Mouse (Mus musculus) cerebellum, adult 8-10 months (tissue): Measurements from ENCODE around the gene Gm28230.

ENCODE experiments used
- DNase-seq: peaks from one replicate; pipeline ENCODE4 v3.0.0; 2022

The Gm28230 gene

GRCm38 (mm10) chr2:74726551-74726950 lies at the start of gene Gm28230:
Gene Gm28230, plus strand, starts transcription at chr2:74726728.
- no peak for DNase-seq

- no peak for DNase-seq
Observed at GRCm38 (mm10) chr2:74677106-74677505, 49.4 kb upstream of the Gm28230 start.

- DNase-seq, result no peak
Observed at GRCm38 (mm10) chr2:74678891-74679595, 47.5 kb upstream of the Gm28230 start, which contains the start of gene Hoxd11. Gene Hoxd11, plus strand, starts transcription at chr2:74679557.

- DNase-seq, result no peak
Observed at GRCm38 (mm10) chr2:74679596-74679971, 46.9 kb upstream of the Gm28230 start.

GRCm38 (mm10) chr2:74679980-74680379 lies 46.5 kb upstream of the Gm28230 start:
- no peak for DNase-seq

- no peak for DNase-seq
Observed at GRCm38 (mm10) chr2:74680561-74681398, 45.7 kb upstream of the Gm28230 start.

GRCm38 (mm10) chr2:74681594-74682531 lies 44.7 kb upstream of the Gm28230 start:
- no peak for DNase-seq

GRCm38 (mm10) chr2:74682796-74683195 lies 43.7 kb upstream of the Gm28230 start:
- DNase-seq, result no peak

- no peak for DNase-seq
Observed at GRCm38 (mm10) chr2:74683471-74683951, 43.0 kb upstream of the Gm28230 start.

GRCm38 (mm10) chr2:74684106-74684505 lies 42.4 kb upstream of the Gm28230 start:
- DNase-seq, result no peak

GRCm38 (mm10) chr2:74685059-74685603 lies 41.4 kb upstream of the Gm28230 start:
- DNase-seq, result no peak

- no peak for DNase-seq
Observed at GRCm38 (mm10) chr2:74686301-74686987, 40.1 kb upstream of the Gm28230 start.

- no peak for DNase-seq
Observed at GRCm38 (mm10) chr2:74686988-74687697, 39.4 kb upstream of the Gm28230 start.

- no peak for DNase-seq
Observed at GRCm38 (mm10) chr2:74687698-74688555, 38.6 kb upstream of the Gm28230 start.

- no peak for DNase-seq
Observed at GRCm38 (mm10) chr2:74688795-74689573, 37.5 kb upstream of the Gm28230 start.

- no peak for DNase-seq
Observed at GRCm38 (mm10) chr2:74689574-74690337, 36.8 kb upstream of the Gm28230 start.

- no peak for DNase-seq
Observed at GRCm38 (mm10) chr2:74690338-74690716, 36.2 kb upstream of the Gm28230 start.
